Mouse (Mus musculus) lung, adult 2 months (tissue): ENCODE measurements around the gene Gfod2.

Source experiments
- CTCF ChIP-seq: fragments of 200-500 bp; IDR thresholded peaks from 2 replicates; pipeline ENCODE4 v1.5.1; 2011; ENCODE audit warnings: mild to moderate bottlenecking, low read length, control low read depth; ENCODE audit not compliant: insufficient read depth
- POLR2A ChIP-seq: fragments of 200-500 bp; IDR thresholded peaks from 2 replicates; pipeline ENCODE4 v1.6.1; 2011; ENCODE audit warnings: low read depth, mild to moderate bottlenecking, control low read depth, low read length, borderline replicate concordance; ENCODE audit errors: extremely low read depth

GRCm38 (mm10) chr8:105689983-105690360 lies 68.5 kb downstream of the Gfod2 start:
- TF ChIP-seq CTCF = no peak
- TF ChIP-seq POLR2A = no peak
